Comparison of ENCODE assay signal across 14 mouse cellular contexts in genomic region chr10:117656662-117656962, GRCm38 (mm10).
DNase-seq lines count a peak whose midpoint lies in the region.
"Had no signal": no experiment of that assay in that cellular context is flagged by ENCODE, and none has a peak within 500 bp of the region (broad histone marks: within the 10 kb centered on the region; RNA-seq: fewer than 3 reads in every experiment).

No protein-coding gene starts in this region.

- DNase-seq in adipocyte (ENCODE audit: low spot score), result peak; percentile 94
- no peak for DNase-seq in embryo, embryonic 11 days
- DNase-seq: adrenal gland, adult 2 months; adrenal gland, adult 8-10 months; adrenal gland, postnatal 10 days; adrenal gland, postnatal 14 days; adrenal gland, postnatal 25 days; adrenal gland, postnatal 36 days; B cell, adult 2 months; cerebellum, adult 11 months; cerebellum, adult 11-12 months; cerebellum, adult 18-20 months; cerebellum, adult 2 months; cerebellum, adult 8-10 months had no signal
